In the genomic region with DNA sequence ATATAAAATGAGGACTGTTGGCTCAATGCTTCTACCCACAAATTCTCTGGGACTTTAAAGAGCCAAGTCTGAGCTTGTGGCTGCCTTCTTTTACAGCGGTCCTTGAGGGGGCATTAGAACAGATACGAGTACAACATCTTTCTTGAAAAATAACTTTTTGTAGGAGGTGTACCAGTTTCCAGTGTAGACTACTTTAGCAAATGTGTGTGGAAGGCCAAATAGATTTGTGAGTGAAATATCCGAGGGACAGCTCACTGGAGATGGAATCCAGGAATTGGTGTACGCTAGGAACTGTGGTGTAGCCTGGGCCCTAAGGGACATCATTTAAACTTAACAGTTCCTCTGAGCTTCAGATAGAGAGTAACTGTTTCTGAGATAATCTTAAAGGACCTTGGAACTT, we compare ENCODE assay signal across 21 mouse cellular contexts.
"Had no signal": no experiment of that assay in that cellular context is flagged by ENCODE, and none has a peak within 500 bp of the region (broad histone marks: within the 10 kb centered on the region; RNA-seq: fewer than 3 reads in every experiment).

No protein-coding gene starts in this region.

- H3K9me3 ChIP-seq: limb, embryonic 12.5 days; limb, embryonic 15.5 days; lung, embryonic 15.5 days; midbrain, embryonic 12.5 days; midbrain, embryonic 15.5 days; neural tube, embryonic 13.5 days; stomach, embryonic 15.5 days had no signal

- H3K9ac ChIP-seq: limb, embryonic 12.5 days; limb, embryonic 15.5 days; liver, embryonic 14.5 days; liver, postnatal 0 days; lung, embryonic 15.5 days; midbrain, embryonic 12.5 days; midbrain, embryonic 15.5 days; neural tube, embryonic 13.5 days; stomach, embryonic 15.5 days had no signal

- H3K36me3 ChIP-seq: limb, embryonic 12.5 days; limb, embryonic 15.5 days; lung, embryonic 15.5 days; midbrain, embryonic 12.5 days; midbrain, embryonic 15.5 days; neural tube, embryonic 13.5 days; stomach, embryonic 15.5 days had no signal

- H3K4me3 ChIP-seq: limb, embryonic 12.5 days; limb, embryonic 15.5 days; lung, embryonic 15.5 days; midbrain, embryonic 12.5 days; midbrain, embryonic 15.5 days; myocyte; neural tube, embryonic 13.5 days; stomach, embryonic 15.5 days had no signal

- H3K4me1 ChIP-seq: limb, embryonic 15.5 days; midbrain, embryonic 15.5 days had no signal

- DNase-seq: kidney, adult 8-10 months; kidney, postnatal 14 days; kidney, postnatal 4 days; left cerebral cortex, postnatal 4 days; liver, postnatal 0 days; lung, postnatal 10 days; lung, postnatal 4 days; retina, postnatal 1 day; right cerebral cortex, postnatal 25 days; spleen, adult 18-20 months; thymus, postnatal 25 days had no signal

- H3K27me3 ChIP-seq: limb, embryonic 12.5 days; limb, embryonic 15.5 days; lung, embryonic 15.5 days; midbrain, embryonic 12.5 days; midbrain, embryonic 15.5 days; neural tube, embryonic 13.5 days; stomach, embryonic 15.5 days had no signal

- ATAC-seq: liver, postnatal 0 days; midbrain, embryonic 15.5 days had no signal

- H3K4me2 ChIP-seq: limb, embryonic 12.5 days; limb, embryonic 15.5 days; liver, embryonic 11.5 days; lung, embryonic 15.5 days; midbrain, embryonic 12.5 days; midbrain, embryonic 15.5 days; neural tube, embryonic 13.5 days; stomach, embryonic 15.5 days had no signal

- H3K27ac ChIP-seq: limb, embryonic 12.5 days; limb, embryonic 15.5 days; liver, embryonic 14.5 days; lung, embryonic 15.5 days; midbrain, embryonic 12.5 days; midbrain, embryonic 15.5 days; neural tube, embryonic 13.5 days; stomach, embryonic 15.5 days had no signal
